Mouse (Mus musculus) stomach, postnatal 0 days (tissue): ENCODE measurements around the gene Dnaja3.

Experiments used
- CTCF ChIP-seq: IDR thresholded peaks from 2 replicates; pipeline ENCODE4 v1.5.1; 2016; ENCODE audit warnings: antibody characterized with exemption, low read depth, mild to moderate bottlenecking, moderate library complexity
- EP300 ChIP-seq: optimal IDR thresholded peaks from 2 replicates; pipeline ENCODE3; 2016; ENCODE audit warnings: antibody characterized with exemption

DNA sequence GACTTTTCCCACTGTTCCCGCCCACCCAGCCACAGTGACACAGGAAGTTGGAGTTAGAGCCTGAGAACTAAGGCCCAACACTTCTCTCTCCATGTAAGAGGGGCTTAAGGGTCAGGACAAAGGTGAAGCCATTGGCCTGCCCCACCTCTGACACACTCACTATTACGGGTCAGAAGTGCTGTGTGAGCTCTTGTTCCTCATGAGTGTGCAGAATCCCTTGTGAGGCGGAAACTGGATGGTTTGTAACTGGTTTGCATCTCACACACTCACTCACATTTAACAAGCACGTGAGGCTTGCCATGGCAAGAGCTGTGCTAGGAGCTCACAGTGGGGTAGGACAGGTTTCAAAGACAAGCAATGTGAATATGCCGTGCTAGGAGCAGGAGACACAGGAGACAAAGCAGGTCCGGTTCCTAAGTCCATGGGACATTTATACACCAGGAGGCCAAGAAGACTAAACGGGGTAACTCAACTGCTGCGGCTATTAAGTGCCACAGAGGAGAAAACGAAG, 16.8 kb downstream of the Dnaja3 start:
- TF ChIP-seq CTCF (no peak), EP300 (no peak)
